Mouse (Mus musculus): Measurements from ENCODE around the gene Cotl1. TPM values are rescaled to one million over a fixed set of nuclear protein-coding genes. Genes with fewer than 3 reads are reported as not detected.

The Cotl1 gene
- polyA plus RNA-seq, 1 experiment from 2014 or later: 545 TPM

- DNase-seq (ENCODE audit: low spot score): peak; percentile 82
- H3K9me3 ChIP-seq: no peaks in the 10 kb centered on the region
- 0 out of 2 replicates have a peak, but pooled peaks cover 7% of the 10 kb centered on the region for H3K27me3 ChIP-seq (ENCODE audit: insufficient read depth, poor library complexity, severe bottlenecking)
- peak overlapping the region; percentile 94 for H3K27ac ChIP-seq
- H3K4me3 ChIP-seq: peak overlapping the region; percentile 69
- peaks cover 49% of the 10 kb centered on the region for H3K4me1 ChIP-seq (replicated peaks)
- H3K36me3 ChIP-seq: no peaks in the 10 kb centered on the region
- 24% methylated on average over 14 of the region's 14 CpGs for WGBS
Measured at GRCm38 (mm10) chr8:119779013-119779737, 61.2 kb downstream of the Cotl1 start.

- peak; percentile 99 for DNase-seq (ENCODE audit: low spot score)
- no peaks in the 10 kb centered on the region; the same call in 1 of the 2 replicates for H3K36me3 ChIP-seq
- under 1% methylated on average over 18 of the region's 18 CpGs for WGBS
- no peaks in the 10 kb centered on the region for H3K9me3 ChIP-seq
- peak within 1 kb of the TSS; percentile 69 for H3K4me3 ChIP-seq
- peaks cover 40% of the 10 kb centered on the region for H3K4me1 ChIP-seq (replicated peaks)
- H3K27me3 ChIP-seq (ENCODE audit: insufficient read depth, poor library complexity, severe bottlenecking): no peaks in the 10 kb centered on the region
- H3K27ac ChIP-seq: peak within 1 kb of the TSS; percentile 94
Measured at GRCm38 (mm10) chr8:119778263-119778662, 62.1 kb downstream of the Cotl1 start, which contains the start of gene Tldc1. Gene Tldc1 (minus strand): TSS chr8:119778416.

DNA sequence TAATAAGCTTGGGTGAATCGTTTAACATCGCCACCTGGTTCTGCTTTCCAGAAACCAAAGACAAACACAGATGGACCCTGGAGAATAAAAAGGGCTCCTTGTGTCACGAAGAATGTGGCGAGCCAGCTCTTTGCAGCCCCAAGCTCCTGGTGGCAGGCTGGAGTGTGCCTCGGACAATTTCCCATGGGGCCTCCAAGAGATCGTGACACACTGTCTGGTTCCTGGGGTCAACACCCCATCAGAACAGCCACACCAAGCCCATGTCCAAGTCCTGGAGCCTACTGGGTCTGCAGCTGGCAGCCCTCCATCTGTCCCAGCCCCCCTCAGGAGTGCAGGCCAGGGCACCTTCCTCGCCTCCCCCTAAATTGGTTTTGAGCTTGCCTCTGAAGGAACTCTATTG is 62.6 kb downstream of the Cotl1 start:
- H3K36me3 ChIP-seq: peaks cover 4% of the 10 kb centered on the region; the same call in 1 of the 2 replicates
- H3K27ac ChIP-seq: peak overlapping the region; percentile 94
- peak overlapping the region; percentile 69 for H3K4me3 ChIP-seq
- no peaks in the 10 kb centered on the region for H3K27me3 ChIP-seq (ENCODE audit: insufficient read depth, poor library complexity, severe bottlenecking)
- H3K4me1 ChIP-seq (replicated peaks): peaks cover 39% of the 10 kb centered on the region
- no peak for DNase-seq (ENCODE audit: low spot score)
- no peaks in the 10 kb centered on the region for H3K9me3 ChIP-seq
- WGBS: 25% methylated on average over 7 of the region's 7 CpGs

DNA sequence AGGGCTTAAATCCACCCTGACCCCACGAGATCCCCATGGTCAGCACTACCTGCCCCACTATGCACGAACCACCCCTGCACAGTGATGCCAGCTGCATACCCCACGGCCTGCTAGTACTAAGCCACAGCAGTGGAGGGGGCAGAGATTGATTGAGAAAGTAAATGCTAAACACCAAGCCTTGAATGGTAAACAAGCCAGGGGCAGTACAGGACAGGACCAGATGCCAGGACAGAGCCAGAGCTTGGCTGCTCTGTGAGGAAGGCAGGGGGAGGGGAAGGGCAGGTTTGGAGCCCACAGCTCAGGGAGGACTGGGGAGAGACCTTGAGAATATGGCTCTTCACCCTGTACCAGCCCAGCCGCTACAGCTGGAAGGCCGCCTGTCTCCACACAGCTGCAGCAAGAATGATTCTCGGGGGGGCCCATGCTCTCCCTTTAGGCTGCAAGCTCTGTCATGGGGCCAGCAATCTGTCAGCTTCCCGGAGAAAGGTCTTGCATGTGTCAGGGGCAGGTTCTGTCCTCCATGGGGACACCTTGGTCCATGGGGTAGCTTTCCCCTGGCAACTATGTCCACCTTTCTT is 63.6 kb downstream of the Cotl1 start:
- no peaks in the 10 kb centered on the region for H3K27me3 ChIP-seq (ENCODE audit: insufficient read depth, poor library complexity, severe bottlenecking)
- H3K27ac ChIP-seq: no peak overlapping the region

GRCm38 (mm10) chr8:119765761-119766444 is 74.4 kb downstream of the Cotl1 start:
- WGBS: 85% methylated on average over 22 of the region's 22 CpGs
- Histone ChIP-seq H3K27ac (no peak overlapping the region), H3K4me1 (replicated peaks) (peaks cover 16% of the 10 kb centered on the region), H3K27me3 (ENCODE audit: insufficient read depth, poor library complexity, severe bottlenecking) (no peaks in the 10 kb centered on the region), H3K4me3 (no peak overlapping the region), H3K9me3 (no peaks in the 10 kb centered on the region), H3K36me3 (peaks cover 42% of the 10 kb centered on the region)
- no peak for DNase-seq (ENCODE audit: low spot score)

More for the DNA sequence above, 63.6 kb downstream of the Cotl1 start:
- Histone ChIP-seq H3K9me3 (no peaks in the 10 kb centered on the region), H3K4me1 (replicated peaks) (peaks cover 39% of the 10 kb centered on the region), H3K36me3 (peaks cover 8% of the 10 kb centered on the region; the same call in 1 of the 2 replicates), H3K4me3 (no peak overlapping the region)
- DNase-seq (ENCODE audit: low spot score): no peak
- WGBS: 89% methylated on average over 7 of the region's 7 CpGs

- H3K4me3 ChIP-seq: no peak overlapping the region
- peaks cover 16% of the 10 kb centered on the region for H3K4me1 ChIP-seq (replicated peaks)
- WGBS: 86% methylated on average over 10 of the region's 10 CpGs
- no peaks in the 10 kb centered on the region for H3K27me3 ChIP-seq (ENCODE audit: insufficient read depth, poor library complexity, severe bottlenecking)
- DNase-seq (ENCODE audit: low spot score): no peak
- peaks cover 46% of the 10 kb centered on the region for H3K36me3 ChIP-seq
- no peaks in the 10 kb centered on the region for H3K9me3 ChIP-seq
- no peak overlapping the region for H3K27ac ChIP-seq
Measured at GRCm38 (mm10) chr8:119765311-119765710, 75.0 kb downstream of the Cotl1 start.

DNA sequence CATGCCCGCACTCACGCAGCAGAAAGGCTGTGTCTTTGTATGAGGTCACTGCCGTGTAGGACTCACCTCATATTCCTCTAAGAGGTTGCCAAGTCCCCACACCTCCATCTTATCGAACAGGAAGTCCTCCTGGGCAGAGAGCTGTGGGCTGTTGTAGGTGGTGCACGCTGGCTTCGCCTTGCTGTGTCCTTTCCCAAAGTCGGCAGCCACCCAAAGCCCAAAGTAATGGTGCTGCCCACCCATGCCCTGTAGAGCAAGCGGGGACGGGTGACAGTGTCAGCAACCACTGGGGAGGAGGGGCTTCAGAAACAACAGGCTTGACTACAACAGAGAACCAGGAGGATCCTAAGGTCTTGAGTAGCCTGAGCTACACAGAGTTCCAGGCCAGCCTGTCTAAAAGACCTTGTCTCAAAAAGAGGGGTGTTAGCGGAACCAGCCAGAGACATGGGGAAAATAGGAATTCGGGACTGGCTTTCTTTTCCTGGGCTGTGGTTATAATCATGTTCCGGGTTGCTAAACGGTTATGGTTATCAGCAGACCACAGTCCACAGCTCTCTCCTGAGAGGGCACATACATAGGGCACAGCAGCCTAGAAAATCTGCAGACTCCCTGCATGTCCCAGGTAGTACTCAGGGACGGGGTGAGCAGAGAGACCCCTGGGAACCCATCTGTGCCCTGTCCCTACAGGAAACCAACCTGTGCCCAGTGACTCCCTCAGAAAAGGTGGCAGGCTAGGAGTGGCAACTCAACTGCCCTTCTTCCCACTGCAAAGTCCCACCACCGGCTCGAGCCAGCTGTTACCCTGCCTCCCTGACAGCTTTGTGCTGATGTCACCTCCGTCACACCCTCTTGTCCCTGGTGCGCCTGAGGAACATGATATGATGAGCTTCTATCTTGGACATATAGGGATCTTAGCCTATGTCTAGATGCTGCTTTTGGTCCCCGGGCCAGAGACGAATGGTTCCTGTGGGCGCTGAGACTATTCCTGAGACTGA is 77.8 kb downstream of the Cotl1 start:
- H3K9me3 ChIP-seq: no peaks in the 10 kb centered on the region
- 92% methylated on average over 21 of the region's 21 CpGs for WGBS
- H3K4me3 ChIP-seq: no peak overlapping the region
- DNase-seq (ENCODE audit: low spot score): no peak
- H3K27me3 ChIP-seq (ENCODE audit: insufficient read depth, poor library complexity, severe bottlenecking): no peaks in the 10 kb centered on the region
- peaks cover 27% of the 10 kb centered on the region for H3K4me1 ChIP-seq (replicated peaks)
- H3K27ac ChIP-seq: no peak overlapping the region
- H3K36me3 ChIP-seq: peaks cover 28% of the 10 kb centered on the region

GRCm38 (mm10) chr8:119761692-119762091 is 78.7 kb downstream of the Cotl1 start:
- Histone ChIP-seq H3K4me1 (replicated peaks) (peaks cover 32% of the 10 kb centered on the region), H3K27me3 (ENCODE audit: insufficient read depth, poor library complexity, severe bottlenecking) (no peaks in the 10 kb centered on the region), H3K27ac (no peak overlapping the region), H3K36me3 (peaks cover 24% of the 10 kb centered on the region), H3K4me3 (no peak overlapping the region), H3K9me3 (no peaks in the 10 kb centered on the region)
- WGBS: 92% methylated on average over 11 of the region's 11 CpGs
- DNase-seq (ENCODE audit: low spot score): no peak

Other genes starting within 250 kb of the Cotl1 start
- gene Taf1c, start 235.3 kb downstream of the Cotl1 start, polyA plus RNA-seq (2016; fragmentation: Nextera tagmentation; extraction: Ambion mirVana): 16.8 and 17.4 TPM in 2 replicates
- gene Adad2, start 227.8 kb downstream of the Cotl1 start, polyA plus RNA-seq (2016; fragmentation: Nextera tagmentation; extraction: Ambion mirVana): 0.16 and 0.41 TPM in 2 replicates
- 0.16 and 0.29 TPM in 2 replicates for gene Kcng4, start 204.9 kb downstream of the Cotl1 start, polyA plus RNA-seq (2016; fragmentation: Nextera tagmentation; extraction: Ambion mirVana)
- gene Wfdc1, start 174.2 kb downstream of the Cotl1 start, polyA plus RNA-seq (2016; fragmentation: Nextera tagmentation; extraction: Ambion mirVana): 9.6 and 11.6 TPM in 2 replicates
- gene Atp2c2, start 140.5 kb downstream of the Cotl1 start, polyA plus RNA-seq (2016; fragmentation: Nextera tagmentation; extraction: Ambion mirVana): 1.4 TPM in 2 replicates
- gene Tldc1, start 62.1 kb downstream of the Cotl1 start, polyA plus RNA-seq (2016; fragmentation: Nextera tagmentation; extraction: Ambion mirVana): 12.6 and 15.3 TPM in 2 replicates
- gene Klhl36, start 21.7 kb upstream of the Cotl1 start, polyA plus RNA-seq (2016; fragmentation: Nextera tagmentation; extraction: Ambion mirVana): 10.7 and 11.9 TPM in 2 replicates
- gene Usp10, start 69.8 kb upstream of the Cotl1 start, polyA plus RNA-seq (2016; fragmentation: Nextera tagmentation; extraction: Ambion mirVana): 182 and 219 TPM in 2 replicates
- 1.7 and 3.2 TPM in 2 replicates for gene Gm20388, start 70.3 kb upstream of the Cotl1 start, polyA plus RNA-seq (2016; fragmentation: Nextera tagmentation; extraction: Ambion mirVana)
- gene Crispld2, start 151.9 kb upstream of the Cotl1 start, polyA plus RNA-seq (2016; fragmentation: Nextera tagmentation; extraction: Ambion mirVana): 3.8 and 4.6 TPM in 2 replicates

All from hindbrain, embryonic 10.5 days (tissue).